14 mouse cellular contexts compared by ENCODE assay signal in the genomic region with DNA sequence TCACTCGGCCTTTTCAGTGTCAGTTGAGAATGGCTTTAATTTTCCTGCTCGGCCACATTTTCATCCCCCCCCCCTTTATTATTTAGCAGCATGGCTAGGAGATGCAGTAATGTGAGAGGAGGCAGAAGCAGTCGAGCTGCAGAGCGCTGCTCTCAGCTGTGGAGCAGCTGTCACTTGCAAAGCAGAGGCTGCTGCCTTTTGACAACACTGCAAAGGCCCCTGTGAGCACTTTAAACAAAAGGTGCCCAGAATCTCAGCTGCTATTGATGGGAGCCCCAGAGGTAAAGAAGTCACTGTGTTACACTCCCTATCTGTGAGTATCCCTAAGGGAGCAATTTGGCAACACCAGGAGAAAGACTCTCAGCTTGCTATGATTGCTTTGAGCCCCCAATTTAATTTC. TPM values are rescaled to one million over a fixed set of nuclear protein-coding genes. Genes with fewer than 3 reads are reported as not detected.
DNase-seq lines count a peak whose midpoint lies in the region; ATAC-seq and TF ChIP-seq lines count a peak whose summit lies in the region.
"Had no signal": no experiment of that assay in that cellular context is flagged by ENCODE, and none has a peak within 500 bp of the region (broad histone marks: within the 10 kb centered on the region; RNA-seq: fewer than 3 reads in every experiment).

No protein-coding gene starts in this region.

- H3K9ac ChIP-seq in heart, embryonic 15.5 days = no peak overlapping the region
- H3K9ac ChIP-seq in embryonic facial prominence, embryonic 11.5 days (replicated peaks; ENCODE audit: low read length) = no peak overlapping the region
- peak overlapping the region; percentile 12; the same call in 1 of the 2 replicates for H3K9ac ChIP-seq in midbrain, embryonic 12.5 days (replicated peaks)

- TF ChIP-seq CTCF in gastrocnemius, adult 2 months (IDR thresholded peaks at IDR 0.05) = no peak

- ATAC-seq in heart, embryonic 15.5 days (replicated peaks; ENCODE audit: insufficient number of reproducible peaks, insufficient read depth, low FRiP score, low read depth) = no peak
- 0 out of 2 replicates have a peak, but pooled peaks have one; percentile 21 for ATAC-seq in embryonic facial prominence, embryonic 11.5 days (replicated peaks; ENCODE audit: insufficient number of reproducible peaks, low FRiP score, low TSS enrichment, low read depth)
- peak; percentile 35; the same call in 1 of the 2 replicates for ATAC-seq in midbrain, embryonic 12.5 days (ENCODE audit: low FRiP score, low read depth)

- WGBS in heart, embryonic 15.5 days = 24% methylated on average over 4 of the region's 4 CpGs
- WGBS in embryonic facial prominence, embryonic 11.5 days = 25% methylated on average over 4 of the region's 4 CpGs
- 33% methylated on average over 4 of the region's 4 CpGs for WGBS in hindbrain, embryonic 10.5 days
- 20% methylated on average over 4 of the region's 4 CpGs for WGBS in midbrain, embryonic 12.5 days

- H3K4me1 ChIP-seq in heart, embryonic 15.5 days (replicated peaks) = peaks cover 69% of the 10 kb centered on the region
- H3K4me1 ChIP-seq in embryonic facial prominence, embryonic 11.5 days (ENCODE audit: control insufficient read depth, insufficient read depth, low read length) = peaks cover 4% of the 10 kb centered on the region
- peaks cover 75% of the 10 kb centered on the region for H3K4me1 ChIP-seq in hindbrain, embryonic 10.5 days (replicated peaks)
- H3K4me1 ChIP-seq in midbrain, embryonic 12.5 days = peaks cover 70% of the 10 kb centered on the region

- intact Hi-C loops in gastrocnemius, adult 2 months (cut with DNase I) = no loop called here

- peak overlapping the region; percentile 84 for H3K4me2 ChIP-seq in heart, embryonic 15.5 days
- H3K4me2 ChIP-seq in embryonic facial prominence, embryonic 11.5 days (ENCODE audit: low read depth, low read length) = no peak overlapping the region
- peak overlapping the region; percentile 29 for H3K4me2 ChIP-seq in midbrain, embryonic 12.5 days (replicated peaks)

- no peaks in the 10 kb centered on the region for H3K27me3 ChIP-seq in heart, embryonic 15.5 days
- H3K27me3 ChIP-seq in embryonic facial prominence, embryonic 11.5 days (ENCODE audit: control insufficient read depth, insufficient read depth, low read length) = no peaks in the 10 kb centered on the region
- H3K27me3 ChIP-seq in hindbrain, embryonic 10.5 days (ENCODE audit: insufficient read depth, poor library complexity, severe bottlenecking) = peaks cover 13% of the 10 kb centered on the region
- H3K27me3 ChIP-seq in midbrain, embryonic 12.5 days = peaks cover 10% of the 10 kb centered on the region

- H3K36me3 ChIP-seq in heart, embryonic 15.5 days = no peaks in the 10 kb centered on the region
- H3K36me3 ChIP-seq in embryonic facial prominence, embryonic 11.5 days (replicated peaks; ENCODE audit: control insufficient read depth, insufficient read depth, low read depth, low read length) = no peaks in the 10 kb centered on the region
- no peaks in the 10 kb centered on the region; the same call in 1 of the 2 replicates for H3K36me3 ChIP-seq in hindbrain, embryonic 10.5 days
- H3K36me3 ChIP-seq in midbrain, embryonic 12.5 days = no peaks in the 10 kb centered on the region

- DNase-seq in heart, adult 8-10 months (ENCODE audit: low spot score) = no peak
- no peak for DNase-seq in embryonic facial prominence, embryonic 11.5 days (ENCODE audit: low spot score)
- peak; percentile 53 for DNase-seq in hindbrain, embryonic 10.5 days (ENCODE audit: low spot score)
- DNase-seq in right cerebral cortex, postnatal 25 days = no peak
- DNase-seq in gastrocnemius, adult 2 months = no peak
- DNase-seq in left cerebral cortex, adult 8-10 months (ENCODE audit: low spot score in 2 of 2) = no peak
- DNase-seq: gastrocnemius, postnatal 36 days; lung, postnatal 14 days had no signal

- no peaks in the 10 kb centered on the region for H3K9me3 ChIP-seq in heart, embryonic 15.5 days (replicated peaks)
- H3K9me3 ChIP-seq in embryonic facial prominence, embryonic 11.5 days (replicated peaks; ENCODE audit: control insufficient read depth, low read length) = no peaks in the 10 kb centered on the region
- H3K9me3 ChIP-seq in hindbrain, embryonic 10.5 days = no peaks in the 10 kb centered on the region
- no peaks in the 10 kb centered on the region for H3K9me3 ChIP-seq in midbrain, embryonic 12.5 days

- peak overlapping the region; percentile 20 for H3K4me3 ChIP-seq in heart, embryonic 15.5 days
- H3K4me3 ChIP-seq in embryonic facial prominence, embryonic 11.5 days (ENCODE audit: low read depth, low read length) = no peak overlapping the region
- H3K4me3 ChIP-seq in hindbrain, embryonic 10.5 days = peak overlapping the region; percentile 6; the same call in 1 of the 2 replicates
- no peak overlapping the region for H3K4me3 ChIP-seq in midbrain, embryonic 12.5 days
- H3K4me3 ChIP-seq in gastrocnemius, adult 2 months = no peak overlapping the region

- peak overlapping the region; percentile 70 for H3K27ac ChIP-seq in heart, embryonic 15.5 days
- no peak overlapping the region for H3K27ac ChIP-seq in embryonic facial prominence, embryonic 11.5 days (replicated peaks; ENCODE audit: low read depth, low read length)
- peak overlapping the region; percentile 71 for H3K27ac ChIP-seq in hindbrain, embryonic 10.5 days
- peak overlapping the region; percentile 79 for H3K27ac ChIP-seq in midbrain, embryonic 12.5 days (replicated peaks)
- no peak overlapping the region for H3K27ac ChIP-seq in gastrocnemius, adult 2 months

RNA-seq across cellular contexts. Expression of a gene that starts 3.1 kb away (rescaled TPM):
- polyA plus RNA-seq in heart, embryonic 15.5 days (2015; fragmentation: Nextera tagmentation; extraction: Ambion mirVana) = 112 and 125 TPM in 2 replicates
- total RNA-seq in heart, adult 8-10 months (2022) = 1 to 10 TPM in 1 of 4 experiments, under 1 TPM in 3; 0.46 to 1.6 (median 0.99) TPM
- polyA plus RNA-seq in embryonic facial prominence, embryonic 11.5 days (2014; fragmentation: Nextera tagmentation; extraction: Ambion mirVana) = 147 and 152 TPM in 2 replicates
- polyA plus RNA-seq in hindbrain, embryonic 10.5 days (2016; fragmentation: Nextera tagmentation; extraction: Ambion mirVana) = 193 and 219 TPM in 2 replicates
- polyA plus RNA-seq in midbrain, embryonic 12.5 days (2016; fragmentation: Nextera tagmentation; extraction: Ambion mirVana) = 223 TPM in 2 replicates
- under 1 TPM; 0.89 to 0.94 TPM for total RNA-seq in gastrocnemius, adult 2 months (2021)
- total RNA-seq in left cerebral cortex, adult 8-10 months (2022) = 10 to 100 TPM in 2 of 4 experiments, 1 to 10 TPM in 2; 9.3 to 11.5 (median 10.2) TPM

RNA-seq across cellular contexts. Expression of a gene that starts 21.8 kb away (rescaled TPM):
- polyA plus RNA-seq in heart, embryonic 15.5 days (2015; fragmentation: Nextera tagmentation; extraction: Ambion mirVana) = 1.4 and 2.4 TPM in 2 replicates
- under 1 TPM; 0.14 to 0.56 (median 0.35) TPM for total RNA-seq in heart, adult 8-10 months (2022)
- 2.6 and 4.1 TPM in 2 replicates for polyA plus RNA-seq in embryonic facial prominence, embryonic 11.5 days (2014; fragmentation: Nextera tagmentation; extraction: Ambion mirVana)
- polyA plus RNA-seq in hindbrain, embryonic 10.5 days (2016; fragmentation: Nextera tagmentation; extraction: Ambion mirVana) = 12.6 and 29.0 TPM in 2 replicates
- 36.0 and 43.7 TPM in 2 replicates for polyA plus RNA-seq in midbrain, embryonic 12.5 days (2016; fragmentation: Nextera tagmentation; extraction: Ambion mirVana)
- under 1 TPM in 1 of 2 experiments, not detected in 1; 0.31 TPM for total RNA-seq in gastrocnemius, adult 2 months (2021)
- 10 to 100 TPM; 68.4 to 78.4 (median 74.8) TPM for total RNA-seq in left cerebral cortex, adult 8-10 months (2022)
- total RNA-seq: common myeloid progenitor, adult 5-6 weeks had no signal

RNA-seq across cellular contexts. Expression of a gene that starts 47.1 kb away (rescaled TPM):
- polyA plus RNA-seq in heart, embryonic 15.5 days (2015; fragmentation: Nextera tagmentation; extraction: Ambion mirVana) = not detected in 2 replicates
- under 1 TPM in 2 of 4 experiments, not detected in 2; 0.17 to 0.41 TPM for total RNA-seq in heart, adult 8-10 months (2022)
- polyA plus RNA-seq in embryonic facial prominence, embryonic 11.5 days (2014; fragmentation: Nextera tagmentation; extraction: Ambion mirVana) = 0.26 TPM in 1 of 2 replicates, not detected in the other
- polyA plus RNA-seq in hindbrain, embryonic 10.5 days (2016; fragmentation: Nextera tagmentation; extraction: Ambion mirVana) = 0.35 and 0.90 TPM in 2 replicates
- 0.20 TPM in 1 of 2 replicates, not detected in the other for polyA plus RNA-seq in midbrain, embryonic 12.5 days (2016; fragmentation: Nextera tagmentation; extraction: Ambion mirVana)
- not detected for total RNA-seq in gastrocnemius, adult 2 months (2021)
- 1 to 10 TPM in 2 of 4 experiments, under 1 TPM in 2; 0.42 to 1.1 (median 0.77) TPM for total RNA-seq in left cerebral cortex, adult 8-10 months (2022)
- total RNA-seq: adrenal gland, adult 18-20 months; common myeloid progenitor, adult 5-6 weeks; gastrocnemius, postnatal 36 days; layer of hippocampus, postnatal 10 days had no signal
- polyA plus RNA-seq: testis, adult 2 months had no signal

RNA-seq across cellular contexts. Expression of a gene that starts 53.6 kb away (rescaled TPM):
- polyA plus RNA-seq in heart, embryonic 15.5 days (2015; fragmentation: Nextera tagmentation; extraction: Ambion mirVana) = 17.7 and 24.7 TPM in 2 replicates
- 10 to 100 TPM; 21.7 to 25.8 (median 24.5) TPM for total RNA-seq in heart, adult 8-10 months (2022)
- 66.8 and 81.1 TPM in 2 replicates for polyA plus RNA-seq in embryonic facial prominence, embryonic 11.5 days (2014; fragmentation: Nextera tagmentation; extraction: Ambion mirVana)
- 101 and 118 TPM in 2 replicates for polyA plus RNA-seq in hindbrain, embryonic 10.5 days (2016; fragmentation: Nextera tagmentation; extraction: Ambion mirVana)
- 141 and 157 TPM in 2 replicates for polyA plus RNA-seq in midbrain, embryonic 12.5 days (2016; fragmentation: Nextera tagmentation; extraction: Ambion mirVana)
- total RNA-seq in gastrocnemius, adult 2 months (2021) = 1 to 10 TPM; 6.9 to 7.2 TPM
- 100 to 1,000 TPM; 152 to 159 (median 156) TPM for total RNA-seq in left cerebral cortex, adult 8-10 months (2022)

RNA-seq across cellular contexts. Expression of a gene that starts 57.0 kb away (rescaled TPM):
- polyA plus RNA-seq in heart, embryonic 15.5 days (2015; fragmentation: Nextera tagmentation; extraction: Ambion mirVana) = not detected in 2 replicates
- total RNA-seq in heart, adult 8-10 months (2022) = 1 to 10 TPM; 2.4 to 3.3 (median 2.9) TPM
- polyA plus RNA-seq in embryonic facial prominence, embryonic 11.5 days (2014; fragmentation: Nextera tagmentation; extraction: Ambion mirVana) = not detected in 2 replicates
- not detected in 2 replicates for polyA plus RNA-seq in hindbrain, embryonic 10.5 days (2016; fragmentation: Nextera tagmentation; extraction: Ambion mirVana)
- not detected in 2 replicates for polyA plus RNA-seq in midbrain, embryonic 12.5 days (2016; fragmentation: Nextera tagmentation; extraction: Ambion mirVana)
- total RNA-seq in gastrocnemius, adult 2 months (2021) = 1 to 10 TPM in 1 of 2 experiments, not detected in 1; 1.0 TPM
- total RNA-seq in left cerebral cortex, adult 8-10 months (2022) = 1 to 10 TPM; 3.4 to 9.2 (median 4.9) TPM
- total RNA-seq: common myeloid progenitor, adult 5-6 weeks had no signal
- polyA plus RNA-seq: testis, adult 2 months had no signal

Comparison
In these comparisons a context has a peak if more than half of its experiments do, and no peak if none do; other contexts are left out.
1. H3K27ac ChIP-seq: peak in heart, embryonic 15.5 days (single experiment), hindbrain, embryonic 10.5 days (single experiment) and midbrain, embryonic 12.5 days (single experiment); none in embryonic facial prominence, embryonic 11.5 days (single experiment) and gastrocnemius, adult 2 months (single experiment).
2. H3K4me3 ChIP-seq: peak in heart, embryonic 15.5 days (single experiment) and hindbrain, embryonic 10.5 days (single experiment); none in embryonic facial prominence, embryonic 11.5 days (single experiment), midbrain, embryonic 12.5 days (single experiment) and gastrocnemius, adult 2 months (single experiment).